Mouse (Mus musculus) frontal cortex, adult 2 months (tissue): ENCODE results near the gene Atxn7l1. TPM values are rescaled to one million over a fixed set of nuclear protein-coding genes. Genes with fewer than 3 reads are reported as not detected.

Experiments
- DNase-seq, 2 experiments: peaks; one replicate each; pipeline ENCODE4 v3.0.0; 2022; ENCODE audit warnings: low spot score in 1 of 2; ENCODE audit errors: extremely low spot score in 1 of 2
- polyA plus RNA-seq: library from polyadenylated mRNA; depleted of rRNA; stranded (reverse); fragments of >200 nt; gene quantifications from 2 replicates; pipeline ENCODE4 v1.2.3, GENCODE M21; 2012

Gene Atxn7l1
- polyA plus RNA-seq, 1 experiment: 37.0 TPM

DNA sequence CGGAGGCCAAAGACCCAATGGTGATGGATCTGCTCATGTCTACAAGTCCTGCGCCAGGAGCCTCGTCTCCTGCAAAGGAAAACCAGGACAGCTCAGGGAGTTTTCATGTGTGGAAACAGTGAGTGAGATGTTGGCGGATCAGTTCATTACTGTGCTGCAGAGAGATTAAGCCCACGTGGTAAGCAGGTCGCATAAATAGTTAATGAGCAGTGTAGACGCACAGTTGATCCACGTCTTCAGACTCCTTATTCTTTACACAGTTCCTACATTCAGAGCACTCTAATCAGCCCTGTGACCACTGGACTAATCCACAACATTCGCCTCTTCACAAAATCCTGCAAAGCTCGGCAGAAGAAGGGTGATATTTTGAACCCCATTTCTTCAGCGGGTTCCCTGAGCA, 118.4 kb downstream of the Atxn7l1 start:
- DNase-seq: no peak

- no peak for DNase-seq
Observed at GRCm38 (mm10) chr12:33267965-33268364, 120.5 kb downstream of the Atxn7l1 start.

- peak in 1 of 2 experiments; percentile 58 for DNase-seq
Observed at GRCm38 (mm10) chr12:33269743-33270142, 122.2 kb downstream of the Atxn7l1 start.

- no peak for DNase-seq
Observed at GRCm38 (mm10) chr12:33271865-33272264, 124.4 kb downstream of the Atxn7l1 start.

- no peak for DNase-seq
Observed at GRCm38 (mm10) chr12:33272441-33272840, 124.9 kb downstream of the Atxn7l1 start.

GRCm38 (mm10) chr12:33273147-33273546, 125.7 kb downstream of the Atxn7l1 start:
- no peak for DNase-seq

DNA sequence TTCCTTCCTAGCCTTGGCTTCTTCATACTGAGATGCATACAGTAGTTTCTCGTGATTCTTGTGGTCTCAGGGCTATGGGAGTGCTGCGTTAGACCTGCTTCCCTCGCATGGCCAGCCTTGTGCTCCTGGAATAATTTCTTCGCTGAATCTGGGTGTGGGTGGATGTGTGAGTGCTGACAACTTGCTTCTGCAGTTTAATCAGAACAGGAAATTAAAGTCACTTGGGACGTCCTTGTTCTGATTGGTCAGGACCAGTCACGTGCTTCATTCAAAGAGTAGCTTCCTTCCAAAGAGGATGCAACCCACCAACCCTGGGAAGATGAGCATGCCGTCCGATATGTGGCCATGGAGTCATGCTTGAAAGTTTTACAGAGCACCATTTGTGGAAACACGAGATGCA, 126.2 kb downstream of the Atxn7l1 start:
- peak in 1 of 2 experiments; percentile 52 for DNase-seq

DNA sequence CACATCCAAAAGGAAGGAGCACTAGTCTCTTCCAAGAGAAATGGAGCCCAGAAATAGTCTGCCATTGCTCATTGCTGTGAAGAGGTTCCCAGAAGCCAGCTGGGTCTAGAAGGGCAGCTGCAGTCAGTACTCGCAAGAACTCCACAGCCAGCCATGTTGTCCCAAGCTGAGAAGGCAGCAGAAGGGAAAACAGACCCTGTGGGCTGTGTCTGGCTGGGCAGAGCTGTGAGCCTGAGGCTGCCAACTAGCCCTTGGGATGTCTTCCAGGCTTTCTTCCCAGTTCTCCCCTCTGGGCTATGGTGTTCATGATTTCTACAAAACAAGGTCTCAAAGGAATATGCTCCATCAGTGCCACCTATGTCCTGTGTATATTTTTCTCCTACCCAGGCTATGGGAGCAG, 128.5 kb downstream of the Atxn7l1 start:
- no peak for DNase-seq

DNA sequence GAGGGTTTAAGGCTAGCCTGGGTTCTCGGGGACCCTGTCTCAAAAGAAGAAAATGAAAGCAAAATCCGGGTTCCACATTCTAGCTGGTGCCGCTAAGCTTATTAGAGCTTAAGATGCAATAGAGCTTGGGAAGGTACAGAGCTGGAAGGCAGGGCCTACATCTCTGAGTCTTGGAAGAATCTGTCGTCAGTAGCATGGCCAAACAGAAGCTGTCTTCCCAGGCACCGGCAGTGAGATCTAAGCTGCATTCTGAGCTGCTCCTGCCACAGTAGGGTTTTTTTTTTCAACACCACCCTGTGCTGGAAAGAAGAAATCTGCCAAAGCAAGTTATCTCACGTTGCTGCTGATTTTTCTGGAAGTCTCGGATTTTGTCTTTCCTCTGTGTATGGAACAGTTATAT, 129.9 kb downstream of the Atxn7l1 start:
- no peak for DNase-seq

GRCm38 (mm10) chr12:33279159-33279558, 131.7 kb downstream of the Atxn7l1 start:
- no peak for DNase-seq

DNA sequence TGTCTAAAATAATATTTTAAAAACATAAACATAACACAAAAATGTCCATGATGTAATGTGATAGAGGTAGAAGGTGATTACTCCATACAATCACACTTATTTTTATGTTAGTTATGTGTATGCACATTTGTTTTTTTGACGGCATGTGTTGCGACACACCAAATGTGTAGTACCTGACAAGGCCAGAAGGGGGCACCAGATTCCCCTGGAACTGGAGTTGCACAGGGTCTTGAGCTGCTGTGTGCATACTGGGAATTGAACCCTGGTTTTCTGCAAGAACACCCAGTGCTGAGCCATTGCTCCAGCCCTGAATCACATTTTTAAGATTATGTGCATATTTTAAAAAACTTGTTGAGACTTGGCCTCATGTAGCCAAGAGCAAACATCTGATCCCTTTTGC, 133.3 kb downstream of the Atxn7l1 start:
- DNase-seq: peak in 1 of 2 experiments; percentile 70

DNA sequence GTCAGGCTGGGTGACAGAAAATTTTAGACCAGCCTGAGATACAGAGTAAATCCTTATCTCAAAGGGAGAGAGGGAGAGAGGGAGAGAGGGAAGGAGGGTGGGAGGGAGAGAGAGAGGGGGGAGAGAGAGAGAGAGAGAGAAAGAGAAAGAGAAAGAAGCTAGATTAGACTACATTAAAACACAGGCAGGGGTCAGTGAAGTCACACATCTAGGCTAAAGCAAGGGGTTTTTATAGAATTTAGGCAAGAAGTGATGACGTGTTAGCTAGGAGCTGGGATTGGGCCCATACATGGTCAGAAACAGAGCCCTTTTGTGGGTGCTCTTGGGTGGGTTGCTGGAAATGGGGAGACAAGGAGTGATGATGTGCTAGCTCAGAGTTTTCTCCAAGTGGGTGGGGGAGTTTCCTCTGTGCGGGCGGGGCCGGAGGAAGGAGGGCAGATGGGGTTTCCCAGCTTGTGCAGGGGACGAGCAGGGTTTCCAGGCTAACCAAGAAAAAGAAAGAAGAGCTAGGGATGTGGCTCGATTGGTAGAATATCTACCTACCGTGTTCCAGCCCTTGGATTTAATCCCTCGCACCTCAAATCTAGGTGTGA, 136.9 kb downstream of the Atxn7l1 start:
- no peak for DNase-seq

GRCm38 (mm10) chr12:33285354-33285753, 137.9 kb downstream of the Atxn7l1 start:
- no peak for DNase-seq

GRCm38 (mm10) chr12:33285933-33286649, 138.6 kb downstream of the Atxn7l1 start:
- no peak for DNase-seq

DNA sequence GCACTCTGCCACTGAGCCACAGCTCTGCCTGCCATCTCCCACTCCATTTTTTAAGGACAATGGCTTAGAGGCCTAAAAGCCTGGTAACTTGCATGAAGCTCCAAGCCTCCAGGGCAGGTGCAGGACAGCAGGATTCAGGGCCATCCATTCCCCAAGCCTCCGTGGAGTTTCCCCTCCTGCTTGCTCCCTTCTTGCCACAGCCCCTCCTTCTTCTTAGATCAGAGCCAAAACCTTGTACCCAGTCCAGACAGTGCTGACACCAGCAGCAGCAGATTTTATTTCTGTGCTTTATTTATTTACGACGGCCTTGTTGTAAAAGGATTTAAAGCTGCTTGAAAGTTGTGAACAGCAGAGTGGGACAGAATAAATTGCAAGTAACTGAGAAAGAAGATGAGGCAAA, 140.2 kb downstream of the Atxn7l1 start:
- DNase-seq: no peak

DNA sequence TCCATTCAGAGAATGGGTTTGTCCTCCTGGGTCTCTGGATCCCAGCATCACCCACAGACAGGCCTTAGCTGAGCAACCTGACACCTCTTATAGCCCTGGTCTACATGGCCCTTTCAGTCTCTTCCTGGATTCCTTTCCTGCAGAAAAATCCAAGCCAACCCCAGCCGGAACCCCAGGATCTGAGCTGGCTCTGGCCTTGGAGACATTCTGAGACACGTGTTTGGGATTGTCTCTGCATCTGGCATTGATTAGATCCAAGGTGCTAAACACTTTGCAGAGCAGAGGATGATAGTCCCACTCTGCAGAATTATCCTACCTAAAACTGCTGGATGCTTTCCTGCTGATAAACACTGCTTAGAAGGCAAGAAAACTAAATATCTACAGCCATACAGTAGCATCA, 141.3 kb downstream of the Atxn7l1 start:
- no peak for DNase-seq

GRCm38 (mm10) chr12:33302070-33302469, 154.6 kb downstream of the Atxn7l1 start:
- peak in 1 of 2 experiments; percentile 42 for DNase-seq

DNA sequence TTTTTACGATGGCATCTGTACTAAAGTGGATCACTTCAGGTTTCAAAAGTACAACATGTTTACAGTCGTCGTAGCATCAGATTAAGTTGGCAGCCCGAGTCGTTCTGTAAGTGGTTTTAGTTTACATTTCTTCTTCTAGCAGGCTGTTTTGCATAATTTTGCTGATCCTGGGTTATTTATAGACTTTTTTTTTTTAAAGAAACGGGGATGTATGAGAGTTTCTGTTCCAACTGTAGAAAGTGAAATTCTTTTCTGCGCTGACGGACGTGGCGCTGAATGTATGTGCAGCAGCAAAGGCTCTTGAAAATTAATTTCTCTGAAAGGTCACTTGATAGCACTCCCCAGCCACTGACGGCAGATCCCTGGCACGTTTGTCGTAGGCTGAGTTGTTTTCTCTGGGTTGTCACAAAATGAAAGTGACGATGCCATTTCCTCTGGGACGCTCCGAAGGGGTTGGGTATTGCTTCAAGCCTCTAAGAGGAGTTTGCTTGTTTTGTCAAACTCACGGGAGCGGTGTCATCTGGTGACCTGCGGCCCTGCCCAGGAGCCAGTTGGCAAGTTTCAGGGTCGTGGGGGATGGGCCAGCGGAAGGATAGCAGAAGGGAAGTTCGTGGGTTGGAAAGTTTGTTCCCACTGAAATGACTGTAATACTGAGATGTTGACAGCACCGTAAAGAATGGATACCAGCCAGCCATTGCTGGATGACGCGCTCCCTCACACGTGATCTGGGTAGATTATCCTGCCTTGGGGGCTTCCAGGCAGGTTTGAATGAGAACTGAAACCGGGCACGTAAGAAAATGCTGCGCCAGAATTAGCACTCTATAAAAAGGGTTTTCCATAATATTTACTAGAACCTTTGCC, 155.3 kb downstream of the Atxn7l1 start:
- peak in 1 of 2 experiments; percentile 48 for DNase-seq

GRCm38 (mm10) chr12:33303384-33303770, 155.9 kb downstream of the Atxn7l1 start:
- no peak for DNase-seq

- no peak for DNase-seq
Observed at GRCm38 (mm10) chr12:33305106-33305505, 157.6 kb downstream of the Atxn7l1 start.

- no peak for DNase-seq
Observed at GRCm38 (mm10) chr12:33306476-33306875, 159.0 kb downstream of the Atxn7l1 start.
